In genomic region chr7:114213537-114213936, GRCm38 (mm10) we compare ENCODE assay signal across 9 mouse cellular contexts. TPM values are rescaled to one million over a fixed set of nuclear protein-coding genes. Genes with fewer than 3 reads are reported as not detected.
DNase-seq lines count a peak whose midpoint lies in the region; ATAC-seq and TF ChIP-seq lines count a peak whose summit lies in the region.
"Had no signal": no experiment of that assay in that cellular context is flagged by ENCODE, and none has a peak within 500 bp of the region (broad histone marks: within the 10 kb centered on the region; RNA-seq: fewer than 3 reads in every experiment).

No protein-coding gene starts in this region.

- no peaks in the 10 kb centered on the region for H3K27me3 ChIP-seq in kidney, postnatal 0 days (ENCODE audit: insufficient read depth, low read length)
- H3K27me3 ChIP-seq in kidney, embryonic 14.5 days (ENCODE audit: control insufficient read depth, insufficient read depth, low read length): no peaks in the 10 kb centered on the region

- H3K4me2 ChIP-seq in kidney, postnatal 0 days (ENCODE audit: low read length): no peak overlapping the region
- no peak overlapping the region for H3K4me2 ChIP-seq in kidney, embryonic 14.5 days (replicated peaks; ENCODE audit: low read depth, low read length)

- no peak overlapping the region for H3K9ac ChIP-seq in kidney, postnatal 0 days (ENCODE audit: low read depth, low read length)
- H3K9ac ChIP-seq in kidney, embryonic 14.5 days (ENCODE audit: low read depth, low read length): no peak overlapping the region

- H3K4me3 ChIP-seq in kidney, postnatal 0 days (replicated peaks; ENCODE audit: low read depth, low read length): no peak overlapping the region
- no peak overlapping the region for H3K4me3 ChIP-seq in kidney, embryonic 14.5 days (ENCODE audit: low read length)

- no peaks in the 10 kb centered on the region for H3K9me3 ChIP-seq in kidney, postnatal 0 days (replicated peaks; ENCODE audit: low read length)
- no peaks in the 10 kb centered on the region for H3K9me3 ChIP-seq in kidney, embryonic 14.5 days (ENCODE audit: control insufficient read depth, low read length)

- no peaks in the 10 kb centered on the region for H3K4me1 ChIP-seq in kidney, postnatal 0 days (replicated peaks; ENCODE audit: insufficient read depth, low read length)
- no peaks in the 10 kb centered on the region for H3K4me1 ChIP-seq in kidney, embryonic 14.5 days (ENCODE audit: control insufficient read depth, insufficient read depth, low read length)

- peak; percentile 83 for DNase-seq in kidney, postnatal 0 days (ENCODE audit: low spot score)
- DNase-seq in CD4-positive helper T cell, adult 2 months (ENCODE audit: low read depth, low spot score): peak; percentile 71
- DNase-seq in ES-CJ7 (ENCODE audit: low read depth, low spot score): peak; percentile 29
- no peak for DNase-seq in right cerebral cortex, postnatal 14 days
- DNase-seq: gastrocnemius, postnatal 10 days had no signal

- ATAC-seq in kidney, postnatal 0 days (replicated peaks; ENCODE audit: low FRiP score, low read depth): no peak
- ATAC-seq in kidney, embryonic 14.5 days (ENCODE audit: low FRiP score, low TSS enrichment): no peak
- peak; percentile 48; the same call in 1 of the 2 replicates for ATAC-seq in granulocyte monocyte progenitor cell, adult 5-6 weeks (replicated peaks; ENCODE audit: poor library complexity, severe bottlenecking)
- ATAC-seq in megakaryocyte, adult 5-6 weeks (ENCODE audit: poor library complexity, severe bottlenecking): no peak
- ATAC-seq: midbrain, embryonic 16.5 days had no signal

- WGBS in kidney, postnatal 0 days: 54% methylated on average over 2 of the region's 2 CpGs
- 53% methylated on average over 2 of the region's 2 CpGs for WGBS in kidney, embryonic 14.5 days

- TF ChIP-seq CTCF in kidney, postnatal 0 days (IDR thresholded peaks at IDR 0.05; ENCODE audit: low read depth): peak; percentile 74

- H3K36me3 ChIP-seq in kidney, postnatal 0 days (ENCODE audit: insufficient read depth, low read length): peaks cover 20% of the 10 kb centered on the region
- H3K36me3 ChIP-seq in kidney, embryonic 14.5 days (ENCODE audit: control insufficient read depth, insufficient read depth, low read length): peaks cover 41% of the 10 kb centered on the region

- no peak overlapping the region for H3K27ac ChIP-seq in kidney, postnatal 0 days
- no peak overlapping the region for H3K27ac ChIP-seq in kidney, embryonic 14.5 days (ENCODE audit: low read depth, low read length)

RNA-seq across cellular contexts. Expression of gene Copb1, which starts 41.0 kb away (rescaled TPM):
- polyA plus RNA-seq in kidney, postnatal 0 days (2015; fragmentation: Nextera tagmentation; extraction: Ambion mirVana): 116 and 119 TPM in 2 replicates
- polyA plus RNA-seq in kidney, embryonic 14.5 days (2014; fragmentation: Nextera tagmentation; extraction: Ambion mirVana): 104 and 136 TPM in 2 replicates
- total RNA-seq in granulocyte monocyte progenitor cell, adult 5-6 weeks (2014; fragmentation: Nextera tagmentation): 79.8 and 118 TPM in 2 replicates
- total RNA-seq in granulocyte monocyte progenitor cell, adult 5-6 weeks (2017): 66.0 and 82.7 TPM in 2 replicates
- total RNA-seq in megakaryocyte, adult 5-6 weeks (2015): 142 and 161 TPM in 2 replicates
- total RNA-seq in megakaryocyte, adult 5-6 weeks (2017): 82.5 and 85.9 TPM in 2 replicates
